Mouse (Mus musculus) neural tube, embryonic 13.5 days (tissue): ENCODE measurements around the gene Rnf181. TPM values are rescaled to one million over a fixed set of nuclear protein-coding genes. Genes with fewer than 3 reads are reported as not detected.

Experiments used
- ATAC-seq: fragments of 200-750 bp; cut with Nextera tagmentation; 2 replicates; pipeline ENCODE4 v1.8.0; 2017; ENCODE audit warnings: low read depth, mild to moderate bottlenecking, moderate TSS enrichment, moderate library complexity
- H3K27ac ChIP-seq: fragments of 300-500 bp; sonication (generic); replicated peaks from 2 replicates; pipeline ENCODE4 v1.5.1; 2015; ENCODE audit warnings: moderate library complexity, mild to moderate bottlenecking, inconsistent platforms
- H3K27me3 ChIP-seq: fragments of 300-500 bp; sonication (generic); 2 replicates; pipeline ENCODE4 v1.6.1; 2015; ENCODE audit warnings: mild to moderate bottlenecking, inconsistent platforms
- H3K36me3 ChIP-seq: fragments of 300-500 bp; sonication (generic); 2 replicates; pipeline ENCODE4 v1.6.1; 2015; ENCODE audit warnings: mild to moderate bottlenecking, inconsistent platforms
- H3K4me1 ChIP-seq: fragments of 300-500 bp; sonication (generic); replicated peaks from 2 replicates; pipeline ENCODE4 v1.6.1; 2015; ENCODE audit warnings: inconsistent platforms
- H3K4me2 ChIP-seq: fragments of 300-500 bp; sonication (generic); 2 replicates; pipeline ENCODE4 v1.6.1; 2015; ENCODE audit warnings: inconsistent platforms, mild to moderate bottlenecking, moderate library complexity
- H3K4me3 ChIP-seq: fragments of 300-500 bp; sonication (generic); 2 replicates; pipeline ENCODE4 v1.5.1; 2015; ENCODE audit warnings: mild to moderate bottlenecking, inconsistent platforms
- H3K9ac ChIP-seq: fragments of 300-500 bp; sonication (generic); 2 replicates; pipeline ENCODE4 v1.6.1; 2015; ENCODE audit warnings: moderate library complexity, mild to moderate bottlenecking, inconsistent platforms
- H3K9me3 ChIP-seq: fragments of 300-500 bp; sonication (generic); 2 replicates; pipeline ENCODE4 v1.6.1; 2016; ENCODE audit warnings: inconsistent platforms
- WGBS: fragments of 180-500 bp; shearing (Covaris S2); methylation state at CpG from one replicate; pipeline ENCODE4 v1.1.7; 2015; 5-methylcytosine and 5-hydroxymethylcytosine counted together
- polyA plus RNA-seq: library from polyadenylated mRNA; unstranded; fragments of >200 nt; fragmentation: Nextera tagmentation; extraction: Ambion mirVana; gene quantifications from 2 replicates; pipeline ENCODE4 v1.2.1, GENCODE M21; 2015

The Rnf181 gene
- polyA plus RNA-seq, 1 experiment from 2014 or later: 148 TPM

DNA sequence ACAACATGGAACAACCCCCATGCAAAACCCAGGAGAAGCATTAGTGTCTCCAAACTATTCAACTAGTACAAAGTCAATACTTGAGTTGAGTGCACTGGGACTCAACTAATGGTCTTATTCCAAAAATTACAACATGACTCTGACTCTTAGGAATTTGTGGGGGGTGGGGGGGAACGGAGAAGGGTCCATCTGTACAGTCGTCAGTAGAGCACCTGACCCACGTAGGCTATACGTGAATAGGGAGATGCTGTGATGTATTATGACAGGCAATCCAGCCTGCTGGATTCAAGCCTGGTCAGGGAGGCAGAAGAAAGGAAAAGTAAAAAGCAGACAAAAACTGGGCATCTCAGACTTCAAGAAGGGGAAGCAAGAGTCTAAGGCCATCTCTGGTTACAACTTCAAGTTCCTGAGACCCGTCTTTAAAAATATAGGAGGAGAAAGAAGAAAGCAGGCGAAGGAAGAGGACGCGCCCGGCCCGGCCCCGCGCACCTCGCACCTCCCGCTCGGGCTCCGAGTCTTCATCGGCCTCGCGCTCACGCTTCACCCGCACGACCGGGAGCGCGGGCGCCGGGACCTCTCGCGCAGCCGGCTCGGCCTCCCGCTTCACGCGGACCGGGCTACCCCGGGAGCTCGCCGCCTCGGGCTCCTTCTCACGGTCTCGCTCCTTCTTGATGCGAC is 22.2 kb downstream of the Rnf181 start:
- Histone ChIP-seq H3K9me3 (no peaks in the 10 kb centered on the region), H3K4me2 (peak overlapping the region; percentile 85), H3K36me3 (peaks cover 12% of the 10 kb centered on the region), H3K4me3 (peak overlapping the region; percentile 85), H3K27me3 (no peaks in the 10 kb centered on the region), H3K27ac (peak overlapping the region; percentile 74), H3K9ac (peak overlapping the region; percentile 85), H3K4me1 (peaks cover 42% of the 10 kb centered on the region)
- ATAC-seq: peak; percentile 57
- WGBS: under 1% methylated on average over 41 of the region's 42 CpGs

GRCm38 (mm10) chr6:72340481-72340880 is 26.3 kb downstream of the Rnf181 start:
- ATAC-seq: no peak
- Histone ChIP-seq H3K4me1 (peaks cover 15% of the 10 kb centered on the region), H3K4me2 (no peak overlapping the region), H3K36me3 (peaks cover 43% of the 10 kb centered on the region), H3K9me3 (no peaks in the 10 kb centered on the region), H3K27me3 (no peaks in the 10 kb centered on the region), H3K9ac (no peak overlapping the region), H3K4me3 (no peak overlapping the region), H3K27ac (no peak overlapping the region)
- 74% methylated on average over 2 of the region's 2 CpGs for WGBS

GRCm38 (mm10) chr6:72333111-72333510 is 33.6 kb downstream of the Rnf181 start:
- H3K4me3 ChIP-seq: no peak overlapping the region
- no peak overlapping the region for H3K9ac ChIP-seq
- no peaks in the 10 kb centered on the region for H3K9me3 ChIP-seq
- peaks cover 96% of the 10 kb centered on the region for H3K36me3 ChIP-seq
- 82% methylated on average over 5 of the region's 5 CpGs for WGBS
- H3K4me2 ChIP-seq: no peak overlapping the region
- no peaks in the 10 kb centered on the region for H3K27me3 ChIP-seq
- H3K4me1 ChIP-seq: no peaks in the 10 kb centered on the region
- no peak overlapping the region for H3K27ac ChIP-seq
- no peak for ATAC-seq

DNA sequence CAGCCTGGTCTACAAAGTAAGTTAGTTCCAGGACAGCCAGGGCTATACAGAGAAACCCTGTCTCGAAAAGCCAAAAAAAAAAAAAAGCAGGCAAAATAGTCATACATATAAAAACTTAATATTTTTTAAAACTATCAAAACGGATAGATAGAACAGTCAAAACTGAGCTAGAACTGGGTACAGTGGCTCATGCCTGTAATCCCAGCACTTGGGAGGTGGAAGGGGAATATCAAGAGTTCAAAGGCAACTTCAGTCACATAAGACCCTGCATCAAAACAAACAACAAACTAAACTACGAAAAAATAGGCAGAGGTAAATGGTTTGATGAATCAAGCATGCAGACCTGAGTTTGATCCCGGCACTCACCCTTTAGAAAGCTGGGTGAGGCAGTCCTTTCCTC is 36.6 kb downstream of the Rnf181 start:
- Histone ChIP-seq H3K27me3 (no peaks in the 10 kb centered on the region), H3K27ac (no peak overlapping the region), H3K9ac (no peak overlapping the region), H3K9me3 (no peaks in the 10 kb centered on the region), H3K36me3 (peaks cover 96% of the 10 kb centered on the region), H3K4me3 (no peak overlapping the region), H3K4me1 (no peaks in the 10 kb centered on the region), H3K4me2 (no peak overlapping the region)
- WGBS: 94% methylated on average over 4 of the region's 4 CpGs
- ATAC-seq: no peak

DNA sequence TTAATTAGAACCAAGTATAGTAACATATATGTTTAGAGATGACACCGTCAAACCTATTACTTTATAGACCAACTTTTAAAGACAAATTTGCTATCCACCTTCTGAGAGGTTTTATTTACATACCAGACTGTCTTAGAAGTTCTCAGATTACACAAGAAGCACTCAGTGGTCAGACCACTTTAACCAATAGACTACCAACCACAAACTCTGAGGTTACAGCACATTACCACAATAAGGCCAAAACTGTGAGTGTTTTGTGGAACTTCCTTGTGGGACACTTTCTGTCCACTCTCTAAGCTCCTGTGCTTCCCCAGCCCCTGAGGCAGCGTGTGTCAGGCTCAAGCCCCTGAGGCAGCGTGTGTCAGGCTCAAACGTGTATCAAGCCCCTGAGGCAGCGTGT is 37.7 kb downstream of the Rnf181 start:
- Histone ChIP-seq H3K4me3 (no peak overlapping the region), H3K4me1 (no peaks in the 10 kb centered on the region), H3K27ac (no peak overlapping the region), H3K36me3 (peaks cover 96% of the 10 kb centered on the region), H3K4me2 (no peak overlapping the region), H3K9me3 (no peaks in the 10 kb centered on the region), H3K9ac (no peak overlapping the region), H3K27me3 (no peaks in the 10 kb centered on the region)
- no peak for ATAC-seq
- WGBS: 94% methylated on average over 5 of the region's 5 CpGs

DNA sequence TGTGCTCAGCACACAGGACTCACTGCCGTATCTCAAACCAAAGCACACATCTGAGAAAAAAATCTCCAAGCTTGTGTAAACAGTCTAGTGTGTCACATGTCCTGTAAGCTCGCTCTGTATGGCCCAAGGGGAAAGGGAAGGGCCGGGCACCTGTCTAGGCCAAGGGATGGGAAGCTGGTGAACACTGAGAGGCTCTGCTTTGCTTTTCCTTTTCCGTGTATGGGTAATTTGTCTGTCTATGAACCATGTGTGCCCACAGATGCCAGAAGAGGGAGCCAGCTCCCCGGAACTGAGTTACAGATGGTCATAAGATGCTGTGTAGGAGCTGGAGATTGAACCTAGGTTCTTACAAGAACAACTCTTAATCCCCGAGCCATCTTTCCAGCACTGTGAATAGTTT is 40.5 kb downstream of the Rnf181 start:
- Histone ChIP-seq H3K9me3 (no peaks in the 10 kb centered on the region), H3K36me3 (peaks cover 96% of the 10 kb centered on the region), H3K4me2 (no peak overlapping the region), H3K4me1 (no peaks in the 10 kb centered on the region), H3K4me3 (no peak overlapping the region), H3K27me3 (no peaks in the 10 kb centered on the region), H3K9ac (no peak overlapping the region), H3K27ac (no peak overlapping the region)
- ATAC-seq: no peak
- 76% methylated on average over 6 of the region's 6 CpGs for WGBS

DNA sequence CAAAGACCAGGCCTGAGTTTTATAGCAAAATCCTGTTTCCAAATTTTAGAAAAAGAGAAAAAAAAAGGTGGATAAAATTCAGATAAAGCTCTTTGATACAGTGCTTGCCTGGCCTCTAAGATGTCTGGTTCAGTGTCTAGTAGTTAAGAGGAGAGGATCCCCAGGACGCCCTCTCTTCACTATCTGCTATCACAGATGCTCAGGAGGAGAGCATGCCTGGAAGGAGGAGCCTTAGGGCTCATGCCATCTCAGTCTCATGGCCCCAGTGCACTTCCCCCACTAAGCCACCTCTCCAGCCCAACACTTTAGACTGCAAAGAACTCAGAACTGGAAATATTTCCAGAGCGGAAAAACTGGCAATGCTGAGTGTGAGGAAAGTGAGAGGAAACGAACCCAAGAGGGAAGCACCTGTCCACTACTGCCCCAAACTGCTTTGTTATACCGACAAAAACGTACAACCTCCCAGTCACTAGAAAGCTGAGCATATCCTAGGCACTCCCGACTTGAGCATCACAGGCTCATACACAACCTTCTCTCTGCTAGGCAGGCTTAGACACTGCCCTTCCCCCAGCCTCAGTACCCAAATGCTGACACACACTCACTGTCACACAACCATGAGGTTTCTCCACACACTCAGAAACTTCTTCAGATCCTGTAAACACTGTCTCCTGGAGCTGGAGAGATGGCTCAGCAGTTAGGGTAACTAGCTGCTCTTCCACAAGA is 42.8 kb downstream of the Rnf181 start:
- H3K27ac ChIP-seq: no peak overlapping the region
- no peaks in the 10 kb centered on the region for H3K4me1 ChIP-seq
- H3K36me3 ChIP-seq: peaks cover 99% of the 10 kb centered on the region
- no peak overlapping the region for H3K4me3 ChIP-seq
- no peak overlapping the region for H3K4me2 ChIP-seq
- H3K9ac ChIP-seq: no peak overlapping the region
- WGBS: 94% methylated on average over 6 of the region's 6 CpGs
- no peaks in the 10 kb centered on the region for H3K27me3 ChIP-seq
- no peak for ATAC-seq
- H3K9me3 ChIP-seq: no peaks in the 10 kb centered on the region

- Histone ChIP-seq H3K36me3 (peaks cover 99% of the 10 kb centered on the region), H3K4me3 (no peak overlapping the region), H3K27ac (no peak overlapping the region), H3K27me3 (no peaks in the 10 kb centered on the region), H3K4me2 (no peak overlapping the region), H3K4me1 (no peaks in the 10 kb centered on the region), H3K9ac (no peak overlapping the region), H3K9me3 (no peaks in the 10 kb centered on the region)
- 90% methylated on average over 3 of the region's 3 CpGs for WGBS
- ATAC-seq: no peak
Observed at GRCm38 (mm10) chr6:72322936-72323335, 43.8 kb downstream of the Rnf181 start.

DNA sequence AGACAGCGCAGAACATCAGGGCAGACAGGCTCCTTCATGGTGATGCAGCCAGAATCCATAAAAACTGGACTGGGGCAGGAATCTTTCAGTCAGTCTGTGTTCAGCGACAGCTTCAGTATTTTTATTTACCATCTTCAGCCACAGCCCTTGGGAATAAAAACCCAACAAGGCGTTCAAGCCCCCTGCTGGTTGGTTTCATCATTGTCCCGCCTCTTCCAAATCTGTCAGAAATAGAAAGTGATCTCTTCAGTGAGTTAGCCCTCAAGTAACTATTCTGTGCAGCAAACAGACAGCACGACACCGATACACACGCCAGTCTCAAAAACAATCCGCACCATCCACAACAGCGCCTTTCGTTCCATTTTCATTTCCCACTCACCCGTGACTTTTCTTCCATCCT is 47.7 kb downstream of the Rnf181 start:
- Histone ChIP-seq H3K4me3 (no peak overlapping the region), H3K4me1 (no peaks in the 10 kb centered on the region), H3K27ac (no peak overlapping the region), H3K9me3 (no peaks in the 10 kb centered on the region), H3K9ac (no peak overlapping the region), H3K27me3 (no peaks in the 10 kb centered on the region), H3K4me2 (no peak overlapping the region), H3K36me3 (peaks cover 83% of the 10 kb centered on the region)
- ATAC-seq: no peak
- WGBS: 83% methylated on average over 11 of the region's 11 CpGs

DNA sequence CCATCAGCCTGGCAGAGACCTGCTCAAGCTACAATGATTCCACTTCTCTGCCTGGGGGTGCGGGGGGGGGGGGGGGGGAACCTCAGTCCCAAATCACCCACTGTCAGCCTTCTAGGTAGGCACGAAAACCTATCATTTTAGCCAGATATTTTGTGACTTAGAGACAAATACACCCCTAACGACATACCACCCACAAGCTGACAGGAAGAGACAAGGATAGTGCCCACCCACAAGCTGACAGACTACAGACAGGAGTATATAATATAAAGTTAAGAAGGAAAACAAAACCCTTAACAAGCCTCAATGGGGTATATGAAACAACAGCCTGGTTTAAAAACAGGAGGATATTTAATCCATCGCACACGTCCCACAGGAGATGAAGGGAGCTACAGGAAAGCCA is 48.3 kb downstream of the Rnf181 start:
- H3K4me2 ChIP-seq: no peak overlapping the region
- H3K9me3 ChIP-seq: no peaks in the 10 kb centered on the region
- H3K36me3 ChIP-seq: peaks cover 77% of the 10 kb centered on the region
- no peak overlapping the region for H3K27ac ChIP-seq
- H3K9ac ChIP-seq: no peak overlapping the region
- WGBS: 79% methylated on average over 5 of the region's 5 CpGs
- H3K4me3 ChIP-seq: no peak overlapping the region
- no peaks in the 10 kb centered on the region for H3K27me3 ChIP-seq
- H3K4me1 ChIP-seq: no peaks in the 10 kb centered on the region
- no peak for ATAC-seq

DNA sequence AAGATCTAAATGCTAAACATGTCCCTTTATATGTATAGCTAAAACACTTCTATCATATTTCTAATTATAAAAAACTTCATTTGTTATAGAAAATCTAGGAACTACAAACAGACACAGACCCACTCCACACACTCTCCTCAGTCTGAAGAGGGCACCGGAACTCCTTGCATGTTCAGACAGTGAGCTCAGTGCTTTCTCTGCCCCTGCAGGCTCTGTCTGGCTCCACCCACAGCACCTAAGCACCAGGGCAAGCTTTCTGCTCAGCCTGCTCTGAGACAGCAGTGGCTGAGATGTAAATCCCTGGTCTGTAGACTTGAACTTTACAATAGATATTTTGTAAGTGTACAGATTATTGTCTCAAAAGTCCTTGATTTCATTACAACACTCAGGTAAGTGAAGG is 50.7 kb downstream of the Rnf181 start:
- no peak for ATAC-seq
- WGBS: 83% methylated on average over 1 of the region's 1 CpGs

GRCm38 (mm10) chr6:72315384-72315783 is 51.4 kb downstream of the Rnf181 start:
- Histone ChIP-seq H3K27ac (no peak overlapping the region), H3K9ac (no peak overlapping the region), H3K4me1 (no peaks in the 10 kb centered on the region), H3K4me3 (no peak overlapping the region), H3K4me2 (no peak overlapping the region), H3K27me3 (no peaks in the 10 kb centered on the region), H3K9me3 (no peaks in the 10 kb centered on the region), H3K36me3 (peaks cover 54% of the 10 kb centered on the region)
- WGBS: 93% methylated on average over 2 of the region's 2 CpGs
- no peak for ATAC-seq

More for the DNA sequence above, 50.7 kb downstream of the Rnf181 start:
- no peak overlapping the region for H3K9ac ChIP-seq
- no peak overlapping the region for H3K4me3 ChIP-seq
- H3K4me2 ChIP-seq: no peak overlapping the region
- H3K36me3 ChIP-seq: peaks cover 60% of the 10 kb centered on the region
- H3K9me3 ChIP-seq: no peaks in the 10 kb centered on the region
- no peak overlapping the region for H3K27ac ChIP-seq
- H3K27me3 ChIP-seq: no peaks in the 10 kb centered on the region
- no peaks in the 10 kb centered on the region for H3K4me1 ChIP-seq
